Mouse (Mus musculus) olfactory bulb, adult 2 months (tissue): ENCODE results near the gene Fgfr2. TPM values are rescaled to one million over a fixed set of nuclear protein-coding genes. Genes with fewer than 3 reads are reported as not detected.
"Not testable (repeated sequence)": the region's sequence is repeated elsewhere in the genome, so short reads cannot be mapped to it uniquely, and the experiment has no call there.

Experiments used
- H3K27ac ChIP-seq: fragments of 200-500 bp; 2 replicates; pipeline ENCODE4 v1.5.1; 2012; ENCODE audit warnings: low read depth, low read length; ENCODE audit not compliant: insufficient read depth
- H3K4me1 ChIP-seq: fragments of 200-500 bp; 2 replicates; pipeline ENCODE4 v1.6.1; 2012; ENCODE audit warnings: low read length; ENCODE audit not compliant: control insufficient read depth, insufficient read depth
- H3K4me3 ChIP-seq: fragments of 200-500 bp; 2 replicates; pipeline ENCODE4 v1.5.1; 2012; ENCODE audit warnings: mild to moderate bottlenecking, low read depth, low read length, moderate library complexity; ENCODE audit not compliant: insufficient read depth
- CTCF ChIP-seq: fragments of 200-500 bp; IDR thresholded peaks from 2 replicates; pipeline ENCODE4 v1.5.1; 2012; ENCODE audit warnings: low read depth, mild to moderate bottlenecking, low read length, moderate library complexity; ENCODE audit not compliant: insufficient read depth
- POLR2A ChIP-seq: fragments of 200-500 bp; IDR thresholded peaks from 2 replicates; pipeline ENCODE4 v1.6.1; 2012; ENCODE audit warnings: mild to moderate bottlenecking, low read depth, low read length, moderate library complexity; ENCODE audit not compliant: insufficient read depth
- WGBS: fragments of 180-500 bp; shearing (Covaris S2); methylation state at CpG from one replicate; pipeline ENCODE4 v1.1.7; 2018; 5-methylcytosine and 5-hydroxymethylcytosine counted together
- polyA plus RNA-seq: library from polyadenylated mRNA; stranded (reverse); fragments of >200 nt; gene quantifications from 2 replicates; pipeline ENCODE4 v1.2.4, GENCODE M21; 2012; ENCODE audit warnings: low replicate concordance; ENCODE audit not compliant: missing spikeins, insufficient read depth, insufficient read length

The Fgfr2 gene
- polyA plus RNA-seq, 1 experiment, result not detected

- no peaks in the 10 kb centered on the region for H3K4me1 ChIP-seq
- TF ChIP-seq CTCF, result no peak
- no peak for TF ChIP-seq POLR2A
- H3K4me3 ChIP-seq, result no peak overlapping the region
- no peak overlapping the region for H3K27ac ChIP-seq
Observed at GRCm38 (mm10) chr7:131054808-131055370, 2068.3 kb downstream of the Fgfr2 start.

GRCm38 (mm10) chr7:131049829-131050228 is 2073.3 kb downstream of the Fgfr2 start:
- 88% methylated on average over 8 of the region's 8 CpGs for WGBS
- not testable (repeated sequence) for H3K4me1 ChIP-seq, H3K27ac ChIP-seq

GRCm38 (mm10) chr7:131045258-131045835 is 2077.8 kb downstream of the Fgfr2 start:
- 45% methylated on average over 3 of the region's 3 CpGs for WGBS
- not testable (repeated sequence) for H3K27ac ChIP-seq, H3K4me1 ChIP-seq, H3K4me3 ChIP-seq

More at GRCm38 (mm10) chr7:131049829-131050228, 2073.3 kb downstream of the Fgfr2 start:
- H3K4me3 ChIP-seq, result not testable (repeated sequence)

- 65% methylated on average over 1 of the region's 1 CpGs for WGBS
- no peaks in the 10 kb centered on the region for H3K4me1 ChIP-seq
- H3K4me3 ChIP-seq, result no peak overlapping the region
- TF ChIP-seq CTCF, result no peak
- TF ChIP-seq POLR2A, result no peak
- H3K27ac ChIP-seq, result no peak overlapping the region
Observed at GRCm38 (mm10) chr7:131042657-131043056, 2080.5 kb downstream of the Fgfr2 start.

- H3K4me1 ChIP-seq, H3K4me3 ChIP-seq, H3K27ac ChIP-seq: not testable (repeated sequence)
- WGBS, result 88% methylated on average over 8 of the region's 8 CpGs
Observed at GRCm38 (mm10) chr7:131040760-131041159, 2082.4 kb downstream of the Fgfr2 start.

- Histone ChIP-seq H3K27ac (no peak overlapping the region), H3K4me3 (no peak overlapping the region), H3K4me1 (no peaks in the 10 kb centered on the region)
- TF ChIP-seq POLR2A, result no peak
- TF ChIP-seq CTCF, result no peak
- WGBS, result 97% methylated on average over 2 of the region's 2 CpGs
Observed at GRCm38 (mm10) chr7:131037083-131037482, 2086.1 kb downstream of the Fgfr2 start.

- Histone ChIP-seq H3K4me1 (no peaks in the 10 kb centered on the region), H3K4me3 (no peak overlapping the region), H3K27ac (no peak overlapping the region)
- 89% methylated on average over 3 of the region's 3 CpGs for WGBS
- no peak for TF ChIP-seq POLR2A
- no peak for TF ChIP-seq CTCF
Observed at GRCm38 (mm10) chr7:131036396-131036795, 2086.8 kb downstream of the Fgfr2 start.

GRCm38 (mm10) chr7:131031755-131032154 is 2091.4 kb downstream of the Fgfr2 start, which contains the start of gene Dmbt1:
Gene Dmbt1 (plus strand): TSS chr7:131032053.
- no peak within 1 kb of the TSS for H3K27ac ChIP-seq
- no peaks in the 10 kb centered on the region for H3K4me1 ChIP-seq
- H3K4me3 ChIP-seq, result no peak within 1 kb of the TSS
- 88% methylated on average over 5 of the region's 5 CpGs for WGBS
- no peak for TF ChIP-seq POLR2A
- TF ChIP-seq CTCF, result no peak

GRCm38 (mm10) chr7:131027557-131027956 is 2095.6 kb downstream of the Fgfr2 start:
- TF ChIP-seq POLR2A, result no peak
- TF ChIP-seq CTCF, result no peak
- Histone ChIP-seq H3K27ac (no peak overlapping the region), H3K4me3 (no peak overlapping the region), H3K4me1 (no peaks in the 10 kb centered on the region)
- WGBS, result 89% methylated on average over 1 of the region's 1 CpGs

- no peak overlapping the region for H3K27ac ChIP-seq
- H3K4me1 ChIP-seq, result no peaks in the 10 kb centered on the region
- whole genome bisulfite sequencing, result 81% methylated on average over 1 of the region's 1 CpGs
- TF ChIP-seq POLR2A (no peak), CTCF (no peak)
- no peak overlapping the region for H3K4me3 ChIP-seq
Observed at GRCm38 (mm10) chr7:131024807-131025206, 2098.3 kb downstream of the Fgfr2 start.
